Mouse (Mus musculus): ENCODE results near the gene Mcts2.

DNA sequence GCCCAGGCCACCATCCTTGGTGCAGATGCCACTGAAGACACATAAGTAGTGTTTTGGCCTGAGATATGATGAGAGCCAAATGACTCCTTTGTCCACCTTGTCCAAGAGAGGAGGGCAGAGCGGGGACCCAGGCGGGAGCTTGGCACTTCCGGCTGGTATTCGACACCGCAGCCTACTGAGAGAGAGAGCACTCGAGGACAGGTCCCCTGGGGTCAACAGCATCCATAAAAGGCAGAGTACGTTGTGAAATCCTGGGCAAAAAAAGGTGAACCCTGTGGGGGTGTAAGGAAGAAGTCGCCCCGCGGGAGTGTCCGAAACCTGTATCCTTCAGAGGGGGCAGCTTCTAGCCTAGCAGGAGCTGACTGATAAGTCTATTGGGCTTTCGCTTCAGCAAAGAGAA, 14.7 kb upstream of the Mcts2 start:
- TF ChIP-seq CTCF (IDR thresholded peaks at IDR 0.05; ENCODE audit: borderline replicate concordance, extremely low read depth, insufficient read depth, insufficient read length) (no peak), POLR2A (IDR thresholded peaks at IDR 0.05; ENCODE audit: borderline replicate concordance, extremely low read depth, insufficient read depth, insufficient read length, poor library complexity, severe bottlenecking) (no peak)
